Mouse (Mus musculus) liver, adult (tissue): Measurements from ENCODE around the gene Rprd2.

Experiments used
- GATA4 ChIP-seq: IDR thresholded peaks from 2 replicates; pipeline ENCODE4 v1.6.1; 2014; ENCODE audit warnings: mild to moderate bottlenecking, low read length; ENCODE audit not compliant: insufficient replicate concordance

Gene Rprd2

DNA sequence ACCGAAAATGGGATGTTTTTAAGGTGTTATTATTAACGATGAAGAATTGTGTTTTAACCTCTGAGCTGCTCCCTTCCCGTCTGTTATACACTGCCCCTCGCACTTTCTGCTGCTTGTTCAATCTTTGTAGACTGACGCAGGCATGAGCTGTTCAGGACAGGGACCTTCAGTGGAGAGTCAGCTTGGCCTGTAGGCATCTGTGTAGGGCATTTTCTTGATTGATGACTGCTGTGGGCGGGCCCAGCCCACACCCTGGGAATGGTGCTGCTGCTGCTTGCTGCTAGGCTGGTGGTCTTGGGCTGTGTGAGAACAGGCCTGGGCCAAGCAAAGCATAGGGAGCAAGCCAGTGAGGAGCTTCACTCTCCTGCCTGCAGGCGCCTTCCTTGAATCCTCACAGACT, 88.2 kb downstream of the Rprd2 start:
- TF ChIP-seq GATA4: no peak

DNA sequence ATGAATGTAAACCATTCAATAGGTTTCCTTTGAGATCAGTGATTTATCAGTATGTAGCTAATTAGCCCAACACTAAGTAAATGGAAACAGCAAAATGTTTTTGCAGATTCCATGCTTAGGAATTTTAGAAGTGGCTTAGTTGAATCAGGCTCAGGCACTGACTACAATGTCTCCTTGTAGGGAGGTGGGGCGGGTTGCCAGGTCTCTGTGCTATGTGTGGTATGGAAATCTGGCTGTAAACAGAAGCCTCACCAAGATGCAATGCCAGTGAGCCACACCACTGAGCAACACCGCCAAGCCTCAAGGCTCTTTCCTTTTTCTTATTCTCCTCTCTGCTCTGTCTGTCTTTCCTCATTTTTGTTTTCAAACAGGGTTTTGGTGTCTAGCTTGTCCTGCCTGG, 89.8 kb downstream of the Rprd2 start:
- TF ChIP-seq GATA4: no peak

DNA sequence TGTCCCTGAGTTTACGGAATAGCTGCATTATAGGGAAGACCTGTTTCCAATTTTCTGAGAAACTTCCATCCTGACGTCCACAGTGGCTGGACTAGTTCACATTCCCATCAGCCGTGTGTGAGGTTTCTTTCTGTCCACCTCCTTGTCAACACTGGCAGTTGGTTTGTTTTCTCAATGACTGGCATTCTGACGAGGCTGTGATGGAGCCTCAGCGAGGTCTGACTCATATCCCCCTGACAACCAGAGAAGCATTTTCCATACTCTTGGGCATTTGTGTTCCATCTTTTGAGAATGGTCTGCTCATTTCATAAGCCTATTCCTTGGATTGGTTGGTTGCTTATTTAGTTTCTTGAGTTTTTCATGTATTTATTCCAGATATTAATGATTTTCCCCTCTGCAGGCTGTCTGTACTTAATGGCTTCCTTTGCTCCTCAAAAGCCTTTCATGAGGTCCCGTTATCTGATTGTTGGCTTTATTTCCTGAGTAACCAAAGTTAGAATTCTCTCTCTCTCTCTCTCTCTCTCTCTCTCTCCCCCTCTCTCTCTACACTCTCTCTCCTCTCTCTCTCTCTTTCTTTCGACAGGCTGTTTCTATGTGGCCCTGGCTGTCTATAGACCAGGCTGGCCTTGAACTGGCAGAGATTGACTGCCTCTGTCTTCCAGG, 91.8 kb downstream of the Rprd2 start:
- no peak for TF ChIP-seq GATA4

DNA sequence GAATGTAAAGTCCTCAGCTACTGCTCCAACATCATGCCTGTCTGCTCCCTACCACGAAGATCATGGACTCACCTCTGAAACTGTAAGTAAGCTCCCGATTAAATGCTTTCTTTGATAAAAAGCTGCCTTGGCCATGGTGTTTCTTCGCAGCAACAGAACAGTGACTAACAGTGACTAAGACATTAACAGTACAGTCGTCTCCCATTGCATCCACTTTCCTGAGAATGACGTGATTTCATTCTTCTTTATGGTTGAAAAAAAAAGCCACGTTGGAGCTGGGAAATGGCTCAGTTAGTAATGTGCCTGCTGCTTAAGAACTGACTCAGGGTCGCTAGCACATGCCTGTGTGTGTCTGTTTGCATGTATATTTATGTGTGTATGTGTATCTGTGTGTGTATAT, 92.8 kb downstream of the Rprd2 start:
- TF ChIP-seq GATA4: no peak

DNA sequence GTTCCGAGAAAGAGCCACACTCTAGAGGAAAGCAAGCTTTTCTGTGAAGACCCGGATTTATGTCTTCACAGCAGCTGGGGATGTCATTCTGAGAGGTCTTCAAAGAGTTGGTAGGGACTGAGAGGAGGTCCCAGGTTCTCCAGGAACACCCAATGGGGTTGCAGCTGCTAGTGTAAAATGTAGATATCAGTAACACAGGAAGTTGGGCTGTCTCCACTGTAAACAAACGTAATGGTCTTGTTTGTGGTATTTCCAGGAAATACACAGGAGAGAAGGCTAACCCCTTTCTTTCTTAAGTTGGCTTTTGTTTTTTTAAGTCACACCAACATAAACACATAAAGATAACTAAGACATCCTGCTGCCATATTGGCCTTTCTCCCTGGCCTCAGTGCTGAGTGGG, 96.3 kb downstream of the Rprd2 start:
- no peak for TF ChIP-seq GATA4

DNA sequence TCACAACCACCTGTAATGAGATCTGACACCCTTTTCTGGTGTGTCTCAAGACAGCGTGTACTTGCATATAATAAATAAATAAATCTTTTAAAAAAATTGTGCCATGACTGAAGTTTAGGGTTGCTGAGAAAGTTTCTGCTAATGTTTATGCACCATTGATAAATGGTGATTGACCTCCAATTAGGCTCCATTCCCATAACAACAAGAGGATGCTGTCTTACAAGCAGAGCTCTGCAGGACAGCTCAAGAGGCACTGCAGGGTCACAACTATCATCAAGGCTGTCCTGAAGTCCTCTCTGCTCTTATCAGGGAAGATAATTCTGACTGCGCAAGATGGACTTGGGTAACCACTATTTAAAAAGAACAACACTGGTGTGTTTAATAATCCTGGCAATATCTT, 100.5 kb downstream of the Rprd2 start:
- peak; percentile 63; the same call in 1 of the 2 replicates for TF ChIP-seq GATA4

DNA sequence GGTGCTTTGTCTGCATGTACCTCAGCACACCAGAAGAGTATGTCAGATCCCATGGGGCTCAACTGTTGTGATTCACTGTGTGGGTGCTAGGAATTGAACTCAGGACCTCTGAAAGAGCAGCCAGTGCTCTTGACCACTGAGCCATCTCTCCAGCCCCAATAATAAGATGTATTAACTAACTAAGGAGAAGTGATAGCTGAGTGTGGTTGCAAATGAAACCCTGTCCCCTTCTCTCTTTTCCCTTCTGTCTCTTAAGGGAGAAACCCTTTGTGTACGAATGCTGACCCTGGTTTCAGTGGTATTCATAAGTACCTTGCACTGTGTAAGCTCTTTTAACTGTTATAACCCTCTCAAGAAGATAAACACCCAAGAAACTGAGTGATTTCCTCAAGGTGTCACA, 102.6 kb downstream of the Rprd2 start:
- TF ChIP-seq GATA4: no peak
